Mouse (Mus musculus) testis, adult 2 months (tissue): ENCODE measurements around the gene Dnase2a. TPM values are rescaled to one million over a fixed set of nuclear protein-coding genes. Genes with fewer than 3 reads are reported as not detected.
A peak's percentile ranks its signal among the peaks of the same experiment; 100 is the strongest.

Experiments
- H3K27ac ChIP-seq: fragments of 200-500 bp; 2 replicates; pipeline ENCODE4 v1.5.1; 2012; ENCODE audit warnings: low read depth, low read length; ENCODE audit not compliant: control insufficient read depth, insufficient read depth
- H3K27me3 ChIP-seq: fragments of 200-500 bp; 2 replicates; pipeline ENCODE4 v1.6.1; 2012; ENCODE audit warnings: mild to moderate bottlenecking, low read length, moderate library complexity; ENCODE audit not compliant: control insufficient read depth, insufficient read depth
- H3K36me3 ChIP-seq: fragments of 200-500 bp; 2 replicates; pipeline ENCODE4 v1.6.1; 2012; ENCODE audit warnings: mild to moderate bottlenecking, low read length; ENCODE audit not compliant: control insufficient read depth, insufficient read depth
- H3K4me1 ChIP-seq: fragments of 200-500 bp; 2 replicates; pipeline ENCODE4 v1.6.1; 2012; ENCODE audit warnings: low read length; ENCODE audit not compliant: control insufficient read depth, insufficient read depth
- H3K4me3 ChIP-seq: fragments of 200-500 bp; 2 replicates; pipeline ENCODE4 v1.5.1; 2012; ENCODE audit warnings: low read depth, mild to moderate bottlenecking, low read length, moderate library complexity, mixed read lengths; ENCODE audit not compliant: control insufficient read depth
- CTCF ChIP-seq: fragments of 200-500 bp; IDR thresholded peaks from 2 replicates; pipeline ENCODE4 v1.5.1; 2012; ENCODE audit warnings: low read depth, mild to moderate bottlenecking, inconsistent platforms, low read length, moderate library complexity; ENCODE audit not compliant: control insufficient read depth, insufficient read depth, insufficient replicate concordance
- POLR2A ChIP-seq: fragments of 200-500 bp; IDR thresholded peaks from 2 replicates; pipeline ENCODE4 v1.6.1; 2012; ENCODE audit warnings: low read depth, mild to moderate bottlenecking, inconsistent platforms, low read length, moderate library complexity; ENCODE audit not compliant: control insufficient read depth
- polyA plus RNA-seq: library from polyadenylated mRNA; depleted of rRNA; stranded (reverse); fragments of >200 nt; gene quantifications from 2 replicates; pipeline ENCODE4 v1.2.3, GENCODE M21; 2012

Gene Dnase2a
- polyA plus RNA-seq, 1 experiment: 1.6 TPM

DNA sequence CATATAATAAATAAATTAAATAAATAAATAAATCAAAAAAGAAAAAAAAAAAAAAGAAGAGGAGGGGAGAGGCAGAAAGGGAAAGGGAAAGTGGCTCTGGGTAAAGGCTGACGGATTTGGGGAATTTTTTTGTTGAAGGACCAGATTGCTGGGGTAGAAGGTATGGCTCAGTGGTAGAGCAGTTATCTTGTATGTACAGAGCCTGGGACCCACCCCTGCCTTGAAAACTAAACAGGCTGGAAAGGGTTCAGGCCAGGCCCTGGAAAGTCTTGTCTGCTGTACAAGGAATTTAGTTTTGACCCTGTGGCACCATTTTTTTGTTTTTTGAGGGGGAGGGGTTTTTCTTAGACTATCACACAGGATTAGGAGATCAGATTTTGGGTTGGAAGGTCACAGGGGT is 29.4 kb upstream of the Dnase2a start:
- TF ChIP-seq POLR2A (no peak), CTCF (no peak)
- Histone ChIP-seq H3K4me3 (no peak overlapping the region), H3K27me3 (no peaks in the 10 kb centered on the region), H3K4me1 (no peaks in the 10 kb centered on the region), H3K36me3 (no peaks in the 10 kb centered on the region), H3K27ac (no peak overlapping the region)

DNA sequence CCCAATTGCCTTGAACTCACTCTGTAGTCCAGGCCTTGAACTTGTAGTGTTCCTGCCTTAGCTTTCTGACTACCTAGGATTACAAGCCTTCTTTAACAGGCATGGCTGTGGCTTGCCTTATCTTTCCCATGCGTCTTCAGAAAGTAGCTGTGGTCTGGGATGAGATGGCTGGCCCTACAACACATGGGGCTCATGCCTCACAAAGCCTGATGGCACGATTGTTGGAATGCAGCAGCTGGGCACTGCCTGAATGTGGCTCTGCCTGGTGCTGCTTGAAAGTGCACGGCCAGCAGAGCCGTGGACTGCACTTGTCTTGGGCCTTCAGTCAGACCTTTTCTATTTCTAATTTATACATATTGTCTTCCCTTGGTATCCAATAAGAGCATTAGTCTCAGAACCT is 23.6 kb upstream of the Dnase2a start:
- no peak overlapping the region for H3K27ac ChIP-seq
- H3K36me3 ChIP-seq: no peaks in the 10 kb centered on the region; the same call in 1 of the 2 replicates
- no peaks in the 10 kb centered on the region for H3K4me1 ChIP-seq
- no peak overlapping the region for H3K4me3 ChIP-seq
- no peak for TF ChIP-seq POLR2A
- TF ChIP-seq CTCF: no peak
- no peaks in the 10 kb centered on the region for H3K27me3 ChIP-seq

DNA sequence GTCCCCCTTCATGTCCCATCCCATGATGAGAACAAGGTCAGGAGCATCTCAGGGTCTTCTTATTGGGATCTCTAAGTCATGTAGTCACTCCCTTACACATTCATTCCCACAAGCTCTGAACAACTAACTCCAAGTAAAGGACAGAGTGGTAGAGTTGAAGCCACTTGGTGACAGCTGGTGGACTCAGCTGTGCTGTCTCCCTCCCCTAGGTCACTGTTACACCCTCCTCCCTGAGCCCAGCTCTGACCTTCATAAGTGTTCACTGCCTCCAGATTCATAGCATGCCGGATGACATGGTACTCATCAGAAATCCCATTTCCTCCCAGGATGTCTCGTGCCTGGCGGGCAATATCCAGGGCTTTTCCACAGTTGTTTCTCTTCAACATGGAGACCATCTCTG is 20.1 kb upstream of the Dnase2a start:
- H3K27me3 ChIP-seq: no peaks in the 10 kb centered on the region
- H3K27ac ChIP-seq: no peak overlapping the region
- peaks cover 5% of the 10 kb centered on the region for H3K4me1 ChIP-seq
- no peaks in the 10 kb centered on the region; the same call in 1 of the 2 replicates for H3K36me3 ChIP-seq
- TF ChIP-seq POLR2A: no peak
- no peak for TF ChIP-seq CTCF
- H3K4me3 ChIP-seq: no peak overlapping the region

DNA sequence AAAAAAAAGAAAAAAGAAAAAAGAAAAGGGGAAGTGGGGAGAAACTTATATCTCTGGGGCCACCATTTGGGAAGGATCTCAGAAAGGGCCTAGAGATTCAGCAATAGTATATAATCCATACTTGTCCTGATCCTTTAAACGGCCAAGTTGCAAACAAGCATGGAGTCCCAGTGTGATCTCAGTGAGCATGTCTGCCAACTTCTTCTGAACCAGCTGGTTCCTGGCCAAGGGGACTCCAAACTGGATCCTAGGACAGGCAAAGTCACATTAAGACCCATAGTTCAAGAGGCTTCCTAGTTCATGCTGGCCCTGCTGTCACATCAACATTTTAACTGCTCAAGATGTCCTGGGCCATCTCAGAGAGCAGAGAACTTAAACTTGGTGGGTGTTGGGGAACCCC is 19.2 kb upstream of the Dnase2a start:
- Histone ChIP-seq H3K27me3 (no peaks in the 10 kb centered on the region), H3K4me1 (peaks cover 11% of the 10 kb centered on the region), H3K27ac (no peak overlapping the region), H3K4me3 (no peak overlapping the region), H3K36me3 (no peaks in the 10 kb centered on the region; the same call in 1 of the 2 replicates)
- TF ChIP-seq CTCF: no peak
- TF ChIP-seq POLR2A: no peak

DNA sequence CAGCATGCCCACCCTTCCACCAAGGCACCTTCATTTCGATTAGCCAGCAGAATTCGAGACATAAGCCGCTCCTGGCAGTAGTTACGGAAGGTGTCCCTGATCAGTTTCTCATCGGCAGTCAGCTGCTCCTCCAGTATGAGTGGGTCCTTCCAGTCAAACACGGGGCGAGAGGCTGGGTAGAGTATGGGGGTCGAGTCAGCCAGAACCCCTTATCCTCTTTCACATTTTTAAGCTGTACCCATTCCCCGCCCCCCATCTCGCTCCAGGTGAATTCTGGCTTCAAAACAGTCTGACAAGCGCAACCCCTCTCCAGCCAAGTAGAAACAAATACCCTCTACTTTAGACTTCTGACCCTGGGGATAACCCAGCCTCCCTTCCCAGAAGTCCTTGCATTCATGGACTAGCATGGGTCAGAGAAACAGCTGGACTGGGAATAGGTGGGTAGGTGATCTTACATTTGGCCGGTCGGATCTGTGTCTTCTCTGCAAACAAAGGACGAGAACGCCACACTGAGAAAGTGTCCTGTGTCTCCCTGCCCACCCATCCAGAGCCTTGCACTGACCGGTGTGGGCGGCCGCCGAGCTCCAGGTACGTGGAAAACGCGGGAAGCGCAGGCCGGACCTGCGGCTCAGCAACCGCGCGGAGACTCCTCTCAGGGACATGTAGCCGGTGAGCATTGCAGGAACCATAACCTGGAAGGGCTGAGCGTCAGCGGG is 15.2 kb upstream of the Dnase2a start:
- no peaks in the 10 kb centered on the region for H3K36me3 ChIP-seq
- no peak for TF ChIP-seq CTCF
- TF ChIP-seq POLR2A: no peak
- H3K4me1 ChIP-seq: peaks cover 11% of the 10 kb centered on the region
- H3K27ac ChIP-seq: no peak overlapping the region
- H3K27me3 ChIP-seq: no peaks in the 10 kb centered on the region
- peak overlapping the region; percentile 83 for H3K4me3 ChIP-seq

DNA sequence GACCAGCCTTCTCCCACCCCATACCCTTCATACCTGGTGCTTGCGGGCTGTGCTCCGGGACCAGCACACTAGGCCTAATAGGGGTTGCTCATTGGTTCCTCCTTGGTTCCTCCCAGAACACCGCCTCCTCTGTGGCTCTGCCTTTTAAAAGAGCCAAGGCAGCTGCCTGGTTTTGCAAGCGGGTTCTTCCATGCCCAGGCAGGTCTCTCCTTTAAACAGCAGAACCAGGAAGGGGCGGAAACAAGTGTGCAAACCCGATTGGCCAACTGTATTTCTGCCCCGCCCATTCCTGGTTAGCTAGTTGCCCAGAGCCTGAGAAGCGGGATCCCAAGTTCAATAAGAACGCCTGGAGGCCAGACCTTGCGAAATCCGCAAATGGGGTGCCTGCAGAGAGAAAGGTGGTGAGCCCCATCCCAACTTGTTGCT is 14.6 kb upstream of the Dnase2a start, which contains the start of gene Gcdh:
Gene Gcdh, minus strand, starts transcription at position 213 of the 426 bp plus-strand sequence.
- Histone ChIP-seq H3K27ac (no peak within 1 kb of the TSS), H3K36me3 (no peaks in the 10 kb centered on the region), H3K4me3 (peak within 1 kb of the TSS; percentile 83), H3K4me1 (peaks cover 11% of the 10 kb centered on the region), H3K27me3 (no peaks in the 10 kb centered on the region)
- no peak for TF ChIP-seq CTCF
- peak; percentile 40; the same call in 1 of the 2 replicates for TF ChIP-seq POLR2A

DNA sequence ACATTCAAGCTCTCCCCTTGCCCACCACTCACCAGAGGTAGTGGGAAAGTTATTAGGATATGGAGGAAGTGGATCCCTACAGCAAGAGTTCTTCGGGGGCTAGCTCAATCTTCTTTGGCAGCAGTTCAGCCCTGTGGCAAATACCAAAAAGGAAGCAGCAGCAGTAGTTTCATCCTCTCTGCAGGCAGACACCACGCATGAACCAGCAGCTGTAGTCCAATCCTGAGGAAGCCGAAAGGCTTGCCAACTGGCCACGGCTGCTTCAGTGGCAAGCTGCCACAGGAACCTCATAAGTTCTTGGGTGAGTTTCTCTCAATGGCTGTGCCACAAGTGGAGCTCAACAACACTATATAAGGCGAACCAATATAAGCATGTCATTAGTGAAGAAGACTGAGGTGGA is 12.4 kb upstream of the Dnase2a start:
- no peak overlapping the region for H3K4me3 ChIP-seq
- H3K27ac ChIP-seq: no peak overlapping the region
- H3K36me3 ChIP-seq: no peaks in the 10 kb centered on the region
- no peak for TF ChIP-seq POLR2A
- no peak for TF ChIP-seq CTCF
- no peaks in the 10 kb centered on the region for H3K27me3 ChIP-seq
- peaks cover 11% of the 10 kb centered on the region for H3K4me1 ChIP-seq

DNA sequence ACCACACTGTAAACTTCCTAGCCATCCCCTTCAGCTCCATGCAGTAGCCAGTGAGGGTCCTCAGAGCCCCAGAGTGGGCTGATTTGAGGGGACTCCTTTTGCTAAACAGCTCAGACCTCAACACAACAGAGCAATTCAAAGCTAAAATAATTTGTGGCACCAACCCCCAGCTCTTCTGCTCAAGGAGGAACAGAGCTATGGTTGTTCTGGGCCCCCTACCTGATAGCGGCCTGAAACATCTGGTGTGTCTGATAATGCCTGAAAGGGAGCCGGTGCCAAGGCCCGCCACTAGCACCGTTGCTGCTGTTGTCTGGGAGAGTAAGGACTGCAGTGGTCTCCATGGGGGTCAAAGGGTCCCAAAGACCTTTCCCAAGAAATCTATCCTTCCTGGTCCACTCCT is 7.3 kb upstream of the Dnase2a start:
- H3K36me3 ChIP-seq: no peaks in the 10 kb centered on the region
- no peaks in the 10 kb centered on the region; the same call in 1 of the 2 replicates for H3K27me3 ChIP-seq
- H3K4me1 ChIP-seq: peaks cover 22% of the 10 kb centered on the region
- H3K4me3 ChIP-seq: no peak overlapping the region
- TF ChIP-seq CTCF: no peak
- no peak for TF ChIP-seq POLR2A
- no peak overlapping the region for H3K27ac ChIP-seq
